Mouse (Mus musculus): ENCODE data around the gene Gal. TPM values are rescaled to one million over a fixed set of nuclear protein-coding genes. Genes with fewer than 3 reads are reported as not detected.

Gene Gal
- total and polyA plus RNA-seq, 3 experiments: 0.14 TPM; not detected in 2

DNA sequence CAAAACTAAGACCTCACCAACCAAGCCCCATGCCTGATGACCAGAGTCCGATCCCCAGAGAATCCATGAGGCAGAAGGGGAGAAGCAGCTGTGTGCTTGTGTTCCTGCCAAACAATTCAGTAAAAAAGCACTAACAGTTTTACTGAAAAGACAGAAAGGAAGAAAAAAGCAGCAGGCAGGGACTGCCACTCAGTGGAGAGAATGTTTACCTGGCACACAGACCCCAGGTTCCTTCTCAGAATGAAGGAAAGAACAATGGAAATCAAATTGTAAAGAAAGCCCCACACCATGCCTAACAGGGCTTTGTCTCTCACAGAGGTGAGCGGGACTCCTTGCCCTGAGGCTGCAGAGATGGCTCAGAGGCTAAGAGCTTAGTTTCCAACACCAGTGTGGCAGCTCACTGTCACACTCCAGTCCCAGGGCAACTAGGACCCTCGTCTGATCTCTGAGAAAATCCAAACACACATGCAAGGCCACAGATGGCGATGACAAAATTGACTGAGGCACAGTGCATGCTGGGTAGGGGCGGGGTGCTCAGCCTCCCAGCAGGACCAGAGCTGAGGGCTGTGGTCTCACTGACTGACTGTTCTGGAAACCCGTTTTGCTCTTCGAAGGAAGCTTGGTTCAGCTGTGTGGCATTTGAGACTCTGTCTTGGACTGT lies 14.9 kb upstream of the Gal start:
- 64% methylated on average over 7 of the region's 7 CpGs for WGBS
- Histone ChIP-seq H3K4me3 (no peak overlapping the region), H3K36me3 (ENCODE audit: control insufficient read depth, insufficient read depth, low read length) (no peaks in the 10 kb centered on the region), H3K27ac (no peak overlapping the region), H3K4me1 (ENCODE audit: control insufficient read depth, insufficient read depth, low read length) (no peaks in the 10 kb centered on the region), H3K27me3 (ENCODE audit: control insufficient read depth, insufficient read depth, low read length) (no peaks in the 10 kb centered on the region), H3K9ac (ENCODE audit: low read depth, low read length) (no peak overlapping the region), H3K79me2 (replicated peaks; ENCODE audit: control insufficient read depth, insufficient read depth, low read length) (no peaks in the 10 kb centered on the region)
- no peak for DNase-seq
- no peak for TF ChIP-seq POLR2A (IDR thresholded peaks at IDR 0.05; ENCODE audit: insufficient read depth, low read depth, low read length)
- 0 out of 2 replicates have a peak, but pooled peaks have one; percentile 24 for TF ChIP-seq EP300 (IDR thresholded peaks at IDR 0.05; ENCODE audit: insufficient read depth, low read depth, low read length)
- TF ChIP-seq CTCF (IDR thresholded peaks at IDR 0.05): 0 out of 2 replicates have a peak, but pooled peaks have one; percentile 4
- intact Hi-C loops (cut with DNase I): no loop called here

DNA sequence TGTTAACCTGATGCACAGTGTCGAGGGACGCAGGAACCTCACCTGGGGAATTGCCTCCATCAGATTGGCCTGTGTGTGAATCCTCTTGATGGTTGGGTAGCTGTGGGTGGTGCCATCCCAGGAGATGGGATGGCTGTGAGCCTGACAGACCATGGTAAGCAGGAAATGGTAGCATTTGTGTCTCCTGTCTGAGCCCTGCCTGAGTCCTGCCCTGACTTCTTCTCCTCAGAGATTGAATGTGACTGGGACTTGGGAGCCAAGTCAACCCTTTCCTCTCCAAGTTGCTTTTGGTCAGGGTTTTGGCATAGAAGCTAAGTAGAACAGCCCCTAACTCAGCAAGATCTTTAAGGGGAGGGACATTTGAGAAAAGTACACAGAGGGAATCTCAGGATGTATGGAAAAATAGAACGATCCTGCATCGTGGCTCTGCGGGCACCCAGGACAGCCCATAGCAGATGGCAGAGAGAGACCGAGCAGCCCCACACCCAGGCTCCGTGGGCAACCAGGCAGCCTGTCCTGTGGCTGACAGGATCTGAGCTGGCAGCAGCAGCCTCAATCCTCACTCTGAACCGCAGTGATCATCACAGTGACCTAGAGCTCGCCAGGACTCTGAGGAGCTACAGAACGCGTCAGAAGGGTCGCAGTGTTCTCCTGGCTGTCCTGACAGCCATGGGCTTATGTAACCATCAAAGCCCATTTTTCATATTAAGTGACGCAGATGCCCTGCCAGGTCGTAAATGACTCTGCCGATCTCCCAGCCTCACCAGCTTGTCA lies 13.9 kb upstream of the Gal start:
- Histone ChIP-seq H3K36me3 (ENCODE audit: control insufficient read depth, insufficient read depth, low read length) (no peaks in the 10 kb centered on the region), H3K79me2 (replicated peaks; ENCODE audit: control insufficient read depth, insufficient read depth, low read length) (no peaks in the 10 kb centered on the region), H3K27ac (no peak overlapping the region), H3K9ac (ENCODE audit: low read depth, low read length) (no peak overlapping the region), H3K4me3 (no peak overlapping the region), H3K27me3 (ENCODE audit: control insufficient read depth, insufficient read depth, low read length) (no peaks in the 10 kb centered on the region), H3K4me1 (ENCODE audit: control insufficient read depth, insufficient read depth, low read length) (no peaks in the 10 kb centered on the region)
- intact Hi-C loops (cut with DNase I): no loop called here
- TF ChIP-seq CTCF (IDR thresholded peaks at IDR 0.05) (no peak), EP300 (IDR thresholded peaks at IDR 0.05; ENCODE audit: insufficient read depth, low read depth, low read length) (no peak), POLR2A (IDR thresholded peaks at IDR 0.05; ENCODE audit: insufficient read depth, low read depth, low read length) (no peak)
- WGBS: 75% methylated on average over 15 of the region's 15 CpGs
- no peak for DNase-seq

DNA sequence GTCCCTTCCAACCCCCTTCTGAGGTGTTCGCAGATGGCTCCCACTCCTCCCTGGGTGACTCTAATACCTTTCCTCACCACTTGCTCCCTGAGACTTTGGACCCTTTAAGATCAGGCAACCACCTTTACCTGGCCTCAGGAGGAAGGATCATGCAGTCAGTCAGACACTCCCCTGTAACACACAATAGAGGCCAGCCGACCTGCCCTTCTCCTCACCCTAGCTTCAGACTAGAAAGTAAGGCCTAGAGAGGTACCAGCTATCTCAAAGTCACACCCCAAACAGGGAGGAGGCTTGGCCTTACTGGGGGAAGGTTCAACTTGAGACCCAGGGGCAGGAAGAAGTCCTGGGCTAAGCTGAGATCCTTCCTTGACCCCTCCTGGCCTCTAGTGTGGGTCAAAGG lies 9.9 kb upstream of the Gal start:
- Histone ChIP-seq H3K4me3 (no peak overlapping the region), H3K9ac (ENCODE audit: low read depth, low read length) (no peak overlapping the region)
- 75% methylated on average over 2 of the region's 2 CpGs for WGBS

DNA sequence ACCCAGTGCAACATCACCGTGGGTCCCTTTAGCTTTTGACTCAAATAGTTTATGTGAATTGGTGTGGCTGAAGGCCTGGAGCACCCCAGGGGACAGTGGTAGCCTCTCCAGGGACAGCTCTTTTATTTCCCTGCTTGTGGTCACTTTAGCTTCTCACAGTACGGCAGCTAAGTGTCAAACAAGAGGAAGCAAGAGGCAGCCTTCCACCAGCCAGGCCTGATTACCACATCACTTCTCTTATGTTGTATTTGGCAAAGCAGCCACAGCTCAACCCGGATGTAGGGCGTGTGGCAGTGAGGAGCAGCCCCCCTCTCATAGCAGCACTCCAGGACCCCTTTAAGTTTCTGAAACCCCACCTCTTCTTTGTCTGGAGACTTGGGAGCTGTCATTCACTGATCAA lies 8.6 kb upstream of the Gal start:
- Histone ChIP-seq H3K27me3 (ENCODE audit: control insufficient read depth, insufficient read depth, low read length) (no peaks in the 10 kb centered on the region), H3K79me2 (replicated peaks; ENCODE audit: control insufficient read depth, insufficient read depth, low read length) (no peaks in the 10 kb centered on the region), H3K36me3 (ENCODE audit: control insufficient read depth, insufficient read depth, low read length) (no peaks in the 10 kb centered on the region), H3K4me1 (ENCODE audit: control insufficient read depth, insufficient read depth, low read length) (no peaks in the 10 kb centered on the region), H3K27ac (no peak overlapping the region), H3K4me3 (no peak overlapping the region), H3K9ac (ENCODE audit: low read depth, low read length) (no peak overlapping the region)
- DNase-seq: peak in 1 of 2 experiments; percentile 23
- intact Hi-C loops (cut with DNase I): no loop called here
- TF ChIP-seq EP300 (IDR thresholded peaks at IDR 0.05; ENCODE audit: insufficient read depth, low read depth, low read length) (no peak), CTCF (IDR thresholded peaks at IDR 0.05) (no peak), POLR2A (IDR thresholded peaks at IDR 0.05; ENCODE audit: insufficient read depth, low read depth, low read length) (no peak)
- WGBS: 38% methylated on average over 4 of the region's 4 CpGs

More for the DNA sequence above, 9.9 kb upstream of the Gal start:
- DNase-seq: no peak
- intact Hi-C loops (cut with DNase I): no loop called here
- Histone ChIP-seq H3K27me3 (ENCODE audit: control insufficient read depth, insufficient read depth, low read length) (no peaks in the 10 kb centered on the region), H3K4me1 (ENCODE audit: control insufficient read depth, insufficient read depth, low read length) (no peaks in the 10 kb centered on the region), H3K36me3 (ENCODE audit: control insufficient read depth, insufficient read depth, low read length) (no peaks in the 10 kb centered on the region), H3K79me2 (replicated peaks; ENCODE audit: control insufficient read depth, insufficient read depth, low read length) (no peaks in the 10 kb centered on the region), H3K27ac (no peak overlapping the region)
- TF ChIP-seq CTCF (IDR thresholded peaks at IDR 0.05) (no peak), POLR2A (IDR thresholded peaks at IDR 0.05; ENCODE audit: insufficient read depth, low read depth, low read length) (no peak), EP300 (IDR thresholded peaks at IDR 0.05; ENCODE audit: insufficient read depth, low read depth, low read length) (no peak)

DNA sequence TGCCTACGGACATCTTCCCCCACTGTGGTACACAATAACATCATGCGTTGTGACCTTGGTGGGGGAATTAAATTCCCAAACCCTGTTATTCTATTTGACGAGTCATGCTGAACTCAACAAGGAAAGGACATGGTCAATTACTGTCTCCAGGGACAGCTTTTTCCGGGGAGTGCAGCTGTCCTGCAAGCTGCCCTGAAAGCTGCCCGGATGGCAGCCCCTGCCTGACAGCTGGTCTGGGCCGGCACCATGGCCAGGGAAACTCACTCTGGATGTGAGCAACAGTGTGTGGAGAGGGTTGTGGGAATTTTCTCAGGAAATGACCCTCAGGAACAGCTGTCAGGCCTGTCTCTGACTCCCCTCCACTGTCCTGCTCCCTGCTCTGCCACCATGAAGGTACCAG lies 8.1 kb upstream of the Gal start:
- TF ChIP-seq CTCF (IDR thresholded peaks at IDR 0.05): no peak
- no peak for TF ChIP-seq EP300 (IDR thresholded peaks at IDR 0.05; ENCODE audit: insufficient read depth, low read depth, low read length)
- TF ChIP-seq POLR2A (IDR thresholded peaks at IDR 0.05; ENCODE audit: insufficient read depth, low read depth, low read length): no peak
- intact Hi-C loops (cut with DNase I): no loop called here

DNA sequence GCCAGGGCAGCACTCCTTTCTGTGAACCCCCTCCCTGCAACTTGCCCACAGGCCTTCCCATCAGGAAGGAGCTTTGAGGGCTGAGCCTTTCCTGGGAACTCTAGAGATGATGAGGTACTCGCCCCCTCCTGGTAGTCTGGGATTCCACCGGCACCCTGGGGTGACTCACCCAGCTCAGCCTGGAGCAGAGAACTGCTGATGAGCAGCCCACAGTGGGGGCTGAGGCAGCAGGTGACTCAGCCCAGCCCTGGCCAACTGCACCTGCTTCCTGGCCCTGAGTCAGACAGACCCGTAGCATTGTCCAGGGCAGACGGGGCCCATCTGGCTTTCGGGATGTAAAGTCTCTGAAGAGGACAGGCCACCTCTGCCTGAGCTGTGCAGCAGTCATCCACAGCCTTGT lies 4.9 kb upstream of the Gal start:
- TF ChIP-seq CTCF (IDR thresholded peaks at IDR 0.05): no peak
- no peak for TF ChIP-seq POLR2A (IDR thresholded peaks at IDR 0.05; ENCODE audit: insufficient read depth, low read depth, low read length)

More for the DNA sequence above, 8.1 kb upstream of the Gal start:
- H3K36me3 ChIP-seq (ENCODE audit: control insufficient read depth, insufficient read depth, low read length): no peaks in the 10 kb centered on the region
- H3K27ac ChIP-seq: no peak overlapping the region
- WGBS: 48% methylated on average over 6 of the region's 6 CpGs
- H3K9ac ChIP-seq (ENCODE audit: low read depth, low read length): no peak overlapping the region
- H3K4me1 ChIP-seq (ENCODE audit: control insufficient read depth, insufficient read depth, low read length): no peaks in the 10 kb centered on the region
- no peaks in the 10 kb centered on the region for H3K79me2 ChIP-seq (replicated peaks; ENCODE audit: control insufficient read depth, insufficient read depth, low read length)
- no peak overlapping the region for H3K4me3 ChIP-seq
- no peak for DNase-seq
- no peaks in the 10 kb centered on the region for H3K27me3 ChIP-seq (ENCODE audit: control insufficient read depth, insufficient read depth, low read length)

More for the DNA sequence above, 4.9 kb upstream of the Gal start:
- WGBS: 31% methylated on average over 5 of the region's 5 CpGs
- DNase-seq: no peak
- H3K79me2 ChIP-seq (replicated peaks; ENCODE audit: control insufficient read depth, insufficient read depth, low read length): no peaks in the 10 kb centered on the region
- no peaks in the 10 kb centered on the region for H3K4me1 ChIP-seq (ENCODE audit: control insufficient read depth, insufficient read depth, low read length)
- H3K36me3 ChIP-seq (ENCODE audit: control insufficient read depth, insufficient read depth, low read length): no peaks in the 10 kb centered on the region
- no peak overlapping the region for H3K9ac ChIP-seq (ENCODE audit: low read depth, low read length)
- H3K4me3 ChIP-seq: no peak overlapping the region
- 0 out of 2 replicates have a peak, but pooled peaks cover under 1% of the 10 kb centered on the region for H3K27me3 ChIP-seq (ENCODE audit: control insufficient read depth, insufficient read depth, low read length)
- no peak overlapping the region for H3K27ac ChIP-seq
- intact Hi-C loops (cut with DNase I): no loop called here

All from heart, adult 2 months (tissue).